Mouse (Mus musculus): ENCODE data around the gene Tmem98. TPM values are rescaled to one million over a fixed set of nuclear protein-coding genes. Genes with fewer than 3 reads are reported as not detected.

Tmem98 gene
- polyA plus RNA-seq, 1 experiment from 2014 or later = 21.9 TPM

DNA sequence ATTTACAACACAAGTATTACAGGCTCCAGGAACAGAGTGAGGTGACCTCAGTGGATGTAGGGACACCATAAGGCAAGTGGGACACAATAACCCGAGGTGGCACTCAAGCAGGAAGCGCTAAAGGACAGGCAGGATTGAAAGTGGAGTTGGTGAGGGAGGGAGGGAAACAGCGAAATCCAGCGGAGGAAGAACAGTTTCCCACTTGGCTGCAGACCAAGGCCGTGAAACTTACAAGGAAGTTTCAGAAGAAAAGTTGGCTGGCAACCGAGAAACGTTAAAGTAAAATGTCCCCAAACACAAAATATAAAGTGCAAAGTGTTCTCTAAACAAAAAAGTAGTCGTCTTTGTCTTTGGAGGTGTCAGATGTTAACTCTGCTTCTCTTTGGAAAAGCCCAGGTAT lies 14.5 kb upstream of the Tmem98 start:
- H3K4me3 ChIP-seq = no peak overlapping the region
- no peaks in the 10 kb centered on the region for H3K36me3 ChIP-seq
- H3K9me3 ChIP-seq = no peaks in the 10 kb centered on the region
- H3K27ac ChIP-seq (replicated peaks) = no peak overlapping the region
- no peak overlapping the region for H3K4me2 ChIP-seq
- 79% methylated on average over 8 of the region's 8 CpGs for WGBS
- no peaks in the 10 kb centered on the region for H3K4me1 ChIP-seq (replicated peaks)
- ATAC-seq (ENCODE audit: low FRiP score, low read depth) = no peak
- no peak overlapping the region for H3K9ac ChIP-seq
- H3K27me3 ChIP-seq = no peaks in the 10 kb centered on the region

DNA sequence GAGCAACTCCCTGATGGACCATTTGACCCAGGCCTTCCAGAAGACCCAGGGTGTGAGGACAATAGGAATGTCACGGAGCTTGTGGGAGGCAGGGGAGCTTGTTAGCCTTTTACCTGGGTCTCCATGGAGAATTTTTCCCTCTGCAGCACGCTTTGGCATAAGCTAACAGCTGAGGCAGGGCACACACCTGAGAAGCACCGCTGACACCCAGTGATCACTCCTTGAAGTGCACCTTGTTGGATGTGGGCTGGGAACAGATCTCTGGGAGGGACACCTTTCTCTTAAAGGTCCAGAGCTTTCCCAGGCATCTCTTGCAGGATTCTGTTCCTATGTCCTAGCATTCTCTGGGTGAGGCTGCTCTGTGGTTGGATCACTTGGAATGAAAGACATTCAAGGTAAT lies 10.0 kb upstream of the Tmem98 start:
- Histone ChIP-seq H3K4me3 (no peak overlapping the region), H3K36me3 (no peaks in the 10 kb centered on the region), H3K9ac (no peak overlapping the region), H3K4me2 (no peak overlapping the region), H3K4me1 (replicated peaks) (no peaks in the 10 kb centered on the region), H3K27me3 (no peaks in the 10 kb centered on the region), H3K27ac (replicated peaks) (no peak overlapping the region), H3K9me3 (no peaks in the 10 kb centered on the region)
- WGBS = 43% methylated on average over 3 of the region's 3 CpGs
- no peak for ATAC-seq (ENCODE audit: low FRiP score, low read depth)

GRCm38 (mm10) chr11:80802706-80803105 lies 7.3 kb upstream of the Tmem98 start:
- ATAC-seq (ENCODE audit: low FRiP score, low read depth) = no peak
- Histone ChIP-seq H3K4me3 (no peak overlapping the region), H3K27me3 (no peaks in the 10 kb centered on the region), H3K27ac (replicated peaks) (no peak overlapping the region), H3K9me3 (no peaks in the 10 kb centered on the region), H3K9ac (no peak overlapping the region), H3K4me2 (no peak overlapping the region), H3K36me3 (no peaks in the 10 kb centered on the region), H3K4me1 (replicated peaks) (no peaks in the 10 kb centered on the region)
- WGBS = 67% methylated on average over 3 of the region's 3 CpGs

DNA sequence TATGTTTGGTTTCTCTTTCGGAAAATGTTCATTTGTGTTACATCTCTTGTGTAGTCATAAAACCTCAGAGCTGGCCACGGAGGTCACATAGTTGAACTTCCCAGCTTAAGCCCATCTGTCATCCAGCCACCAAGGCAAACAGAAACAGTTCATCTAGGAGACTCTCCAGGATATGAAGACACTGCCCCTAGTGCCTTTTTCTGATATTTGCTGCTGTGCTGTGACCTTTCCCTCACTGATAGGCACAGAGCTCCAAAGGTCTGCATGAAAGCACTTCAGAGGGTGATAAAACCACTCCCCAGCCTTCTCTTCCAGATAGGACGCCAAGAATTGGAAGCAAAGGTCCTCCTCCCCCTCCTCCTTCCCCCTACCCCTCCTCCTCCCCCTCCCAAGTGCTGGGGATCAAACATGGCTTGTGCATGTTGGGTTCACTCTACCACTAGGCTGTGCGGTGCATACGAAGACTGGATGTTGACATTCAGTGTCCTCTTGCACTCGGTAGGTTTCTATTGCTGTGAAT lies 1.4 kb upstream of the Tmem98 start:
- WGBS = 68% methylated on average over 6 of the region's 6 CpGs

DNA sequence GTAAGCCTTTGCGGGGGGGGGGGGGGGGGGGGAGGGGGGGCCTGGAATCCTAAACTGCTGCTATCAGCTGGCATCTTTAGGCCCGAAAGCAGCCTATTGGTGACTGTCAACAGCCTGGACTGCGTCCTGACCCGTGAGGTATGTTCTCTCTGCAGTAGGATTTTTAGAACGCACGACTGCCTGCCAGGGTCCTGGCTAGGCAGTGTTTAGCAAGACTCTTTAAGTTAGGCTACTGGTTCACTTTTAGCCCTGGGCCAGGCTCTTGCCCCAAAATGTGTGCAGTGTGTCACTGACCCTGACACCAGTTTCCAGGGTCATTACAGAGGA lies 346 bp upstream of the Tmem98 start:
- Histone ChIP-seq H3K4me2 (peak overlapping the region; percentile 87), H3K4me3 (peak overlapping the region; percentile 47; the same call in 1 of the 2 replicates), H3K4me1 (replicated peaks) (peaks cover 19% of the 10 kb centered on the region), H3K36me3 (no peaks in the 10 kb centered on the region), H3K27me3 (no peaks in the 10 kb centered on the region), H3K9ac (no peak overlapping the region), H3K9me3 (no peaks in the 10 kb centered on the region), H3K27ac (replicated peaks) (no peak overlapping the region)
- 0 out of 2 replicates have a peak, but pooled peaks have one; percentile 34 for ATAC-seq (ENCODE audit: low FRiP score, low read depth)
- 44% methylated on average over 5 of the region's 6 CpGs for WGBS

More for the DNA sequence above, 1.4 kb upstream of the Tmem98 start:
- H3K4me1 ChIP-seq (replicated peaks) = peaks cover 19% of the 10 kb centered on the region
- no peak overlapping the region for H3K27ac ChIP-seq (replicated peaks)
- no peak overlapping the region for H3K9ac ChIP-seq
- no peaks in the 10 kb centered on the region for H3K27me3 ChIP-seq
- no peak overlapping the region for H3K4me2 ChIP-seq
- no peak overlapping the region for H3K4me3 ChIP-seq
- no peak for ATAC-seq (ENCODE audit: low FRiP score, low read depth)
- no peaks in the 10 kb centered on the region for H3K9me3 ChIP-seq
- H3K36me3 ChIP-seq = no peaks in the 10 kb centered on the region

GRCm38 (mm10) chr11:80811156-80811555 lies 1.2 kb downstream of the Tmem98 start:
- Histone ChIP-seq H3K4me2 (peak overlapping the region; percentile 87), H3K27ac (replicated peaks) (no peak overlapping the region), H3K36me3 (no peaks in the 10 kb centered on the region), H3K4me3 (peak overlapping the region; percentile 47), H3K9ac (no peak overlapping the region; the same call in 1 of the 2 replicates), H3K4me1 (replicated peaks) (peaks cover 19% of the 10 kb centered on the region), H3K9me3 (no peaks in the 10 kb centered on the region), H3K27me3 (no peaks in the 10 kb centered on the region)
- ATAC-seq (ENCODE audit: low FRiP score, low read depth) = no peak
- 20% methylated on average over 5 of the region's 5 CpGs for WGBS

DNA sequence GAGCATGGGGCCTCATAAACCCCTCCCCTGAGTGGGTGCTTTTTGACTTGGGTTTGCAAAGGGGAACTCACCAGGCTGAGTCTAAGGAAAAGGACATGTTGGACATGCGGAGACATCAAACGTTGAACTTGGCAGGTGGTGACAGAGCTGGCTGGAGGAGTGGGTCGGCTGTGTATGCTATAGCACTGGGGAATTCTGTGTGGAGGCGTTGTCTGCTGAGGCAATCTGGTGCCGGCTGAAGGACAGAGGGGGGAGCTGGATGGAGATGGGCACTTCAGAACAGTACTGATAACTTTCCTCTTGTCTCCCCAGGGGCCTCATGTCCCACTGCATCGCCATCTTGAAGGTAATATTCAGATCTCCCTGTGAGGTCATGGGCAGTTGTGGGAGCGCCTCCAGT lies 5.4 kb downstream of the Tmem98 start:
- H3K27ac ChIP-seq (replicated peaks) = no peak overlapping the region
- H3K4me1 ChIP-seq (replicated peaks) = peaks cover 13% of the 10 kb centered on the region
- H3K4me3 ChIP-seq = no peak overlapping the region
- WGBS = 82% methylated on average over 7 of the region's 7 CpGs
- H3K9ac ChIP-seq = no peak overlapping the region
- no peaks in the 10 kb centered on the region for H3K27me3 ChIP-seq
- no peaks in the 10 kb centered on the region for H3K36me3 ChIP-seq
- no peak overlapping the region for H3K4me2 ChIP-seq
- no peaks in the 10 kb centered on the region for H3K9me3 ChIP-seq
- no peak for ATAC-seq (ENCODE audit: low FRiP score, low read depth)

- no peak overlapping the region for H3K4me3 ChIP-seq
- H3K9ac ChIP-seq = no peak overlapping the region
- H3K27me3 ChIP-seq = no peaks in the 10 kb centered on the region
- H3K4me2 ChIP-seq = no peak overlapping the region
- no peaks in the 10 kb centered on the region for H3K36me3 ChIP-seq
- 0 out of 2 replicates have a peak, but pooled peaks have one; percentile 34 for ATAC-seq (ENCODE audit: low FRiP score, low read depth)
- H3K4me1 ChIP-seq (replicated peaks) = no peaks in the 10 kb centered on the region; the same call in 1 of the 2 replicates
- no peak overlapping the region for H3K27ac ChIP-seq (replicated peaks)
- no peaks in the 10 kb centered on the region for H3K9me3 ChIP-seq
- WGBS = 47% methylated on average over 11 of the region's 11 CpGs
Measured at GRCm38 (mm10) chr11:80818060-80818697, 8.2 kb downstream of the Tmem98 start.

GRCm38 (mm10) chr11:80820085-80820484 lies 10.1 kb downstream of the Tmem98 start:
- no peak overlapping the region for H3K27ac ChIP-seq (replicated peaks)
- no peaks in the 10 kb centered on the region for H3K27me3 ChIP-seq
- no peaks in the 10 kb centered on the region; the same call in 1 of the 2 replicates for H3K4me1 ChIP-seq (replicated peaks)
- no peaks in the 10 kb centered on the region for H3K9me3 ChIP-seq
- no peak overlapping the region for H3K9ac ChIP-seq
- WGBS = 99% methylated on average over 3 of the region's 3 CpGs
- H3K36me3 ChIP-seq = no peaks in the 10 kb centered on the region
- no peak for ATAC-seq (ENCODE audit: low FRiP score, low read depth)
- no peak overlapping the region for H3K4me2 ChIP-seq
- H3K4me3 ChIP-seq = no peak overlapping the region

GRCm38 (mm10) chr11:80821296-80821695 lies 11.3 kb downstream of the Tmem98 start:
- Histone ChIP-seq H3K4me1 (replicated peaks) (no peaks in the 10 kb centered on the region; the same call in 1 of the 2 replicates), H3K9ac (no peak overlapping the region), H3K4me3 (no peak overlapping the region), H3K4me2 (no peak overlapping the region), H3K27ac (replicated peaks) (no peak overlapping the region), H3K9me3 (no peaks in the 10 kb centered on the region), H3K27me3 (no peaks in the 10 kb centered on the region), H3K36me3 (no peaks in the 10 kb centered on the region)
- 64% methylated on average over 14 of the region's 14 CpGs for WGBS
- no peak for ATAC-seq (ENCODE audit: low FRiP score, low read depth)

GRCm38 (mm10) chr11:80821794-80822193 lies 11.8 kb downstream of the Tmem98 start:
- no peak overlapping the region for H3K27ac ChIP-seq (replicated peaks)
- WGBS = 86% methylated on average over 9 of the region's 9 CpGs
- ATAC-seq (ENCODE audit: low FRiP score, low read depth) = no peak

DNA sequence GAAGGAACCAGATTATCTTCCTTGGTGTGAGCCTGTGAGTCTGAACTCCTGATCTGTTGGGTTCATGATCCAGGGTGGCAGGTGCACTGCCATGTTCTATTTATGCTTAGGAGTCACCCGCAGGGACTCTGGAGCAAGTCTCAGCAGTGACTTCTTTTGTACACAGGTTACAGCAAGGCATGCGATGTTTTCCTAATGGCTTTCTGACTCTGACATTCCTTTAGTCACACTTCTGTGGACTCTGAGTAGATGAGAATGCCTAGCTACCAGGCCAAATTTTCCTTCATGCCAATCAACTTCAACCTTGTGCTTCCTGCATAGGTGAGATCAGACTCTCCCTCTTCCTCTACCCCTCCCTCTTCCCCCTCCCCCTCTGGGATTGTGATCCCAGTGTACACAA lies 25.4 kb downstream of the Tmem98 start:
- no peak overlapping the region for H3K27ac ChIP-seq (replicated peaks)
- no peaks in the 10 kb centered on the region for H3K36me3 ChIP-seq
- H3K9me3 ChIP-seq = no peaks in the 10 kb centered on the region
- no peak overlapping the region for H3K4me3 ChIP-seq
- 70% methylated on average over 2 of the region's 2 CpGs for WGBS
- ATAC-seq (ENCODE audit: low FRiP score, low read depth) = no peak
- H3K27me3 ChIP-seq = no peaks in the 10 kb centered on the region
- H3K9ac ChIP-seq = no peak overlapping the region
- no peak overlapping the region for H3K4me2 ChIP-seq
- H3K4me1 ChIP-seq (replicated peaks) = no peaks in the 10 kb centered on the region; the same call in 1 of the 2 replicates

More at GRCm38 (mm10) chr11:80821794-80822193, 11.8 kb downstream of the Tmem98 start:
- H3K4me3 ChIP-seq = no peak overlapping the region
- no peaks in the 10 kb centered on the region for H3K9me3 ChIP-seq
- H3K36me3 ChIP-seq = no peaks in the 10 kb centered on the region
- no peaks in the 10 kb centered on the region; the same call in 1 of the 2 replicates for H3K4me1 ChIP-seq (replicated peaks)
- no peak overlapping the region for H3K4me2 ChIP-seq
- H3K27me3 ChIP-seq = no peaks in the 10 kb centered on the region
- no peak overlapping the region for H3K9ac ChIP-seq

DNA sequence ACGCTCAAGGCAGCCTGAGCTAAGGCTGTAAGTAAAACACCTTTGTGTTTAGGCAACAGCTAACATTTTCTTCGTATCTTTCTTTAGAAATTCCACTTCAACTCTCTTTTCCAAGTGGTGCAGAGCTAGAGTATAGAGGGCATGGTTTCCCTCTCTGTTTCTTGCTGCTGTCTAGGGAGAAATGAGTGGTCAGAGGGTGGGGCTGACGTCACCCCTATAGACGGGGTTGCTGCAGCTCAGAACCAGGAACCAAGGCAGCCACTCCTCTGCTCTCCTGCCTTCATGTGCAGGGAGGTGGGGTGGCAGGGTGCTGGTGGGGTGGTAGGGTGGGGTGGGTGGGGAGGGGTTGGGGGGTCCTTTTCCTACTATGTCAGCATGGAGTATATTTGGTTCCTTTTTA lies 25.9 kb downstream of the Tmem98 start:
- ATAC-seq (ENCODE audit: low FRiP score, low read depth) = no peak
- no peak overlapping the region for H3K4me2 ChIP-seq
- H3K27ac ChIP-seq (replicated peaks) = no peak overlapping the region
- H3K4me3 ChIP-seq = no peak overlapping the region
- WGBS = 81% methylated on average over 4 of the region's 4 CpGs
- no peaks in the 10 kb centered on the region for H3K9me3 ChIP-seq
- no peaks in the 10 kb centered on the region; the same call in 1 of the 2 replicates for H3K4me1 ChIP-seq (replicated peaks)
- H3K36me3 ChIP-seq = no peaks in the 10 kb centered on the region
- no peak overlapping the region for H3K9ac ChIP-seq
- no peaks in the 10 kb centered on the region for H3K27me3 ChIP-seq
